9 mouse cellular contexts compared by ENCODE assay signal in the genomic region with DNA sequence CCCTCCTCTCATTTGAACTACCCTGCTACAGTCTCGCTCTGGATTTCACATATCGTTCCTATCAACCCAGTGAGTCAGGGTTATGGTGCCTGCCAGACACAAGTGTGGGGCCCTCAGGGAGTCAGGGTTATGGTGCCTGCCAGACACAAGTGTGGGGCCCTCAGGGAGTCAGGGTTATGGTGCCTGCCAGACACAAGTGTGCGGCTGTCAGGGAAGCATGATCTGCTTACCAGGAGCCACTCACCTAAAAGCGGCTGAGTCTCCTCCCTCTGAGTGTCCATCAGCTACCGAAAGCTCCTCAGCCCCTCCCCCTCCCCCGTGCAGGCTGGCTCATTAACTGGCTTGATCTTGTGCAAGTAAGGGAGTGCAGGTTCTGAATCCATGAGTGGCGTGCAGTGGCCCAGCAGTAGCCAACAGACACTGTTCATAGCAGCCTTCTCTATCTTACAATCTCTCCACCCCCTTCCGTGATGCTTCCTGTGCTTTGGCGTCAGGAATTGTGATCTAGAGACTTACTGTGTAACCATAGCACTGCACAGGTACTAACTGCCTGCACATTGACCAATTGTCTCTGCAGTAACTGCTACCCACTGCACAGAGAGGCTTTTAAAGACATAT. TPM values are rescaled to one million over a fixed set of nuclear protein-coding genes. Genes with fewer than 3 reads are reported as not detected.
DNase-seq lines count a peak whose midpoint lies in the region; ATAC-seq and TF ChIP-seq lines count a peak whose summit lies in the region.
"Had no signal": no experiment of that assay in that cellular context is flagged by ENCODE, and none has a peak within 500 bp of the region (broad histone marks: within the 10 kb centered on the region; RNA-seq: fewer than 3 reads in every experiment).

No protein-coding gene starts in this region.

- no peak overlapping the region for H3K4me2 ChIP-seq in kidney, postnatal 0 days (ENCODE audit: low read length)
- H3K4me2 ChIP-seq in embryonic facial prominence, embryonic 14.5 days (ENCODE audit: low read depth, low read length): no peak overlapping the region
- no peak overlapping the region for H3K4me2 ChIP-seq in intestine, embryonic 15.5 days (replicated peaks)
- H3K4me2 ChIP-seq: liver, embryonic 15.5 days had no signal

- no peak overlapping the region for H3K27ac ChIP-seq in kidney, postnatal 0 days
- no peak overlapping the region for H3K27ac ChIP-seq in embryonic facial prominence, embryonic 14.5 days (replicated peaks; ENCODE audit: low read depth, low read length)
- H3K27ac ChIP-seq in intestine, embryonic 15.5 days: no peak overlapping the region
- H3K27ac ChIP-seq in layer of hippocampus, adult 2 months: no peak overlapping the region
- H3K27ac ChIP-seq: liver, embryonic 15.5 days had no signal

- DNase-seq in kidney, postnatal 0 days (ENCODE audit: low spot score): no peak
- DNase-seq in kidney, adult 9 months: no peak
- DNase-seq in embryonic facial prominence, embryonic 14.5 days (ENCODE audit: low spot score): peak; percentile 18
- DNase-seq in retina, adult 2 months (ENCODE audit: low read depth, low spot score): peak; percentile 23
- no peak for DNase-seq in layer of hippocampus, adult 2 months (ENCODE audit: low spot score in 2 of 2)
- DNase-seq in thymus, adult 18-20 months: no peak

- no peak for TF ChIP-seq CTCF in kidney, postnatal 0 days (IDR thresholded peaks at IDR 0.05; ENCODE audit: low read depth)
- no peak for TF ChIP-seq CTCF in layer of hippocampus, adult 2 months (conservative IDR thresholded peaks at IDR 0.05)

- H3K9me3 ChIP-seq in kidney, postnatal 0 days (replicated peaks; ENCODE audit: low read length): no peaks in the 10 kb centered on the region
- H3K9me3 ChIP-seq in embryonic facial prominence, embryonic 14.5 days (ENCODE audit: control insufficient read depth, low read length): no peaks in the 10 kb centered on the region
- no peaks in the 10 kb centered on the region for H3K9me3 ChIP-seq in intestine, embryonic 15.5 days
- H3K9me3 ChIP-seq: liver, embryonic 15.5 days had no signal

- no peaks in the 10 kb centered on the region for H3K4me1 ChIP-seq in kidney, postnatal 0 days (replicated peaks; ENCODE audit: insufficient read depth, low read length)
- H3K4me1 ChIP-seq in embryonic facial prominence, embryonic 14.5 days (ENCODE audit: control insufficient read depth, insufficient read depth, low read length): no peaks in the 10 kb centered on the region
- H3K4me1 ChIP-seq in intestine, embryonic 15.5 days (replicated peaks): no peaks in the 10 kb centered on the region
- H3K4me1 ChIP-seq: liver, embryonic 15.5 days had no signal

- 0 out of 2 replicates have a peak, but pooled peaks cover 2% of the 10 kb centered on the region for H3K36me3 ChIP-seq in kidney, postnatal 0 days (ENCODE audit: insufficient read depth, low read length)
- H3K36me3 ChIP-seq in embryonic facial prominence, embryonic 14.5 days (ENCODE audit: control insufficient read depth, insufficient read depth, low read length): no peaks in the 10 kb centered on the region
- no peaks in the 10 kb centered on the region for H3K36me3 ChIP-seq in intestine, embryonic 15.5 days
- H3K36me3 ChIP-seq: liver, embryonic 15.5 days had no signal

- no peak overlapping the region for H3K9ac ChIP-seq in kidney, postnatal 0 days (ENCODE audit: low read depth, low read length)
- no peak overlapping the region for H3K9ac ChIP-seq in embryonic facial prominence, embryonic 14.5 days (ENCODE audit: low read depth, low read length)
- H3K9ac ChIP-seq in intestine, embryonic 15.5 days: no peak overlapping the region
- H3K9ac ChIP-seq: liver, embryonic 15.5 days had no signal

- no peaks in the 10 kb centered on the region for H3K27me3 ChIP-seq in kidney, postnatal 0 days (ENCODE audit: insufficient read depth, low read length)
- H3K27me3 ChIP-seq in embryonic facial prominence, embryonic 14.5 days (replicated peaks; ENCODE audit: control insufficient read depth, insufficient read depth, low read length): no peaks in the 10 kb centered on the region
- no peaks in the 10 kb centered on the region for H3K27me3 ChIP-seq in intestine, embryonic 15.5 days (replicated peaks)
- H3K27me3 ChIP-seq: liver, embryonic 15.5 days had no signal

- 0 out of 2 replicates have a peak, but pooled peaks have one; percentile 29 for ATAC-seq in kidney, postnatal 0 days (replicated peaks; ENCODE audit: low FRiP score, low read depth)
- ATAC-seq in embryonic facial prominence, embryonic 14.5 days (ENCODE audit: low read depth): peak; percentile 74
- ATAC-seq in intestine, embryonic 15.5 days: peak; percentile 76

- WGBS in kidney, postnatal 0 days: 45% methylated on average over 9 of the region's 9 CpGs
- WGBS in embryonic facial prominence, embryonic 14.5 days: 54% methylated on average over 7 of the region's 9 CpGs
- 45% methylated on average over 9 of the region's 9 CpGs for WGBS in intestine, embryonic 15.5 days

- H3K4me3 ChIP-seq in kidney, postnatal 0 days (replicated peaks; ENCODE audit: low read depth, low read length): no peak overlapping the region
- no peak overlapping the region for H3K4me3 ChIP-seq in embryonic facial prominence, embryonic 14.5 days (ENCODE audit: low read depth, low read length)
- H3K4me3 ChIP-seq in intestine, embryonic 15.5 days (replicated peaks): no peak overlapping the region
- H3K4me3 ChIP-seq in layer of hippocampus, adult 2 months: no peak overlapping the region
- H3K4me3 ChIP-seq: liver, embryonic 15.5 days had no signal

RNA-seq across cellular contexts. Expression of a gene that starts 50.3 kb away (rescaled TPM):
- 13.4 and 13.8 TPM in 2 replicates for polyA plus RNA-seq in kidney, postnatal 0 days (2015; fragmentation: Nextera tagmentation; extraction: Ambion mirVana)
- 6.1 and 6.7 TPM in 2 replicates for polyA plus RNA-seq in embryonic facial prominence, embryonic 14.5 days (2014; fragmentation: Nextera tagmentation; extraction: Ambion mirVana)
- 18.0 and 19.9 TPM in 2 replicates for polyA plus RNA-seq in intestine, embryonic 15.5 days (2015; fragmentation: Nextera tagmentation; extraction: Ambion mirVana)
- 10 to 100 TPM; 35.2 to 38.2 TPM for total RNA-seq in layer of hippocampus, adult 2 months (2021)

RNA-seq across cellular contexts. Expression of a gene that starts 60.0 kb away (rescaled TPM):
- polyA plus RNA-seq in kidney, postnatal 0 days (2015; fragmentation: Nextera tagmentation; extraction: Ambion mirVana): not detected in 2 replicates
- not detected in 2 replicates for polyA plus RNA-seq in embryonic facial prominence, embryonic 14.5 days (2014; fragmentation: Nextera tagmentation; extraction: Ambion mirVana)
- not detected in 2 replicates for polyA plus RNA-seq in intestine, embryonic 15.5 days (2015; fragmentation: Nextera tagmentation; extraction: Ambion mirVana)
- not detected for total RNA-seq in layer of hippocampus, adult 2 months (2021)
- polyA plus RNA-seq: heart, postnatal 0 days; liver, embryonic 15.5 days had no signal

Comparison
In these comparisons a context has a peak if more than half of its experiments do, and no peak if none do; other contexts are left out.
1. DNase-seq: peak in embryonic facial prominence, embryonic 14.5 days (single experiment) and retina, adult 2 months (single experiment); none in kidney, postnatal 0 days (single experiment), kidney, adult 9 months (single experiment), layer of hippocampus, adult 2 months (0 of 2) and thymus, adult 18-20 months (0 of 2).
2. Peak in every context shown above with its lines, with median percentiles within 50 percentile points of each other: ATAC-seq.